ENCODE assay signal across 17 mouse cellular contexts in genomic region chr12:13291453-13291852, GRCm38 (mm10).
"Had no signal": no experiment of that assay in that cellular context is flagged by ENCODE, and none has a peak within 500 bp of the region (broad histone marks: within the 10 kb centered on the region; RNA-seq: fewer than 3 reads in every experiment).

No protein-coding gene starts in this region.

- ATAC-seq: lung, postnatal 0 days; midbrain, embryonic 13.5 days; midbrain, embryonic 15.5 days had no signal

- H3K4me1 ChIP-seq: lung, embryonic 15.5 days; midbrain, embryonic 13.5 days; neural tube, embryonic 12.5 days; stomach, embryonic 15.5 days had no signal

- H3K9ac ChIP-seq: lung, embryonic 15.5 days; midbrain, embryonic 13.5 days; midbrain, embryonic 15.5 days; neural tube, embryonic 12.5 days; stomach, embryonic 15.5 days had no signal

- H3K4me3 ChIP-seq: lung, embryonic 15.5 days; megakaryocyte, embryonic 14.5 days; midbrain, embryonic 13.5 days; midbrain, embryonic 15.5 days; neural tube, embryonic 12.5 days; stomach, embryonic 15.5 days had no signal

- DNase-seq: lung, adult 2 months; lung, postnatal 14 days; lung, postnatal 36 days; right cerebral cortex, postnatal 14 days; thymus, adult 2 months; thymus, postnatal 25 days; thymus, postnatal 4 days had no signal

- H3K27ac ChIP-seq: lung, embryonic 15.5 days; macrophage; midbrain, embryonic 13.5 days; midbrain, embryonic 15.5 days; neural tube, embryonic 12.5 days; stomach, embryonic 15.5 days; stomach, postnatal 0 days had no signal

- H3K27me3 ChIP-seq: lung, embryonic 15.5 days; megakaryocyte, embryonic 14.5 days; midbrain, embryonic 13.5 days; midbrain, embryonic 15.5 days; neural tube, embryonic 12.5 days; stomach, embryonic 15.5 days had no signal

- H3K9me3 ChIP-seq: lung, embryonic 15.5 days; megakaryocyte, embryonic 14.5 days; midbrain, embryonic 13.5 days; midbrain, embryonic 15.5 days; neural tube, embryonic 12.5 days; stomach, embryonic 15.5 days had no signal

- H3K4me2 ChIP-seq: lung, embryonic 15.5 days; midbrain, embryonic 11.5 days; midbrain, embryonic 13.5 days; midbrain, embryonic 15.5 days; neural tube, embryonic 12.5 days; stomach, embryonic 15.5 days had no signal

- H3K36me3 ChIP-seq: stomach, embryonic 15.5 days had no signal
